8 mouse cellular contexts compared by ENCODE assay signal in the genomic region with DNA sequence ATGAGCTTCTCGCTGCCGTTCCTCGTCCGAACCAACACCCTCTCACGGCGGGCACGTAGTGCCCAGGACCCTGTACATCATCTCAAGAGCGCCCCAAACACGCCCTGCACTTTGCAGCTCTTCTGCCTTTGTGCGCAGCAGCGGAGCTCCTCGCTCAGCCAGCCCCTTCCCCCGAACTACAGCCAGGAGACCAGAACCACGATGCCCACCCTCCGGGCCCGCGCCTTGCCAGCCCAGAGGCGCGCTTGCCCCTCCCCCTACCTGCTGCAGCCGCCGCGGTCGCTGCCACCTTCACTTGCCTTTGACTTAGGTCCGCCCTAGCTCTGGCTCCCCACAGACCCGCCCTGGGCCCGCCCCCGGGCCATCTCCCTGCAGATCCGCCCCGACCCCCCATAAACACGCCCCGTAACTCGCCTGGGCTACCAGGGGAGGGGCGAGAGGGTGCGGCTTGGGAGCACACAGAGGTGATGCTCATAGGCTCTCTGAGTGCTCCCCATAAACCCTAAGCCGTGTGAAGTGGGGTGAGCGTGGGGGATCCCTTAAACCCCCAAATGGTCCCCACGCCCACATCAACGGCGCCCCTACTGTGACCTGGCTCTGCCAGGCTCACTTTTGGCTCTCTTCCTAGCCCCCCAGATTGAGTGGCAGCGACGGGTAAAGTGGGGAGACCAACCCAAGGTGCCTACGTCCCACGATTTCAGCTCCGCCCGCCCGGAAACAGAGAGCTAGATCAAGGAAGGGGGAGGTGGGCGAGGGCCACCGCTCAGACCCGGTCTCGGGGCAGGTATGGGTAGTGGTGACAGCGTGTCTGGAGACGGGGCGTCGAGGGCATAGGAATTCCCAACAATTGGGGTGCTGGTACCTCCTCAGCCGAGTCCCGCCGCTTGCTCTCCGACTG. TPM values are rescaled to one million over a fixed set of nuclear protein-coding genes. Genes with fewer than 3 reads are reported as not detected.
DNase-seq lines count a peak whose midpoint lies in the region; ATAC-seq and TF ChIP-seq lines count a peak whose summit lies in the region.

No protein-coding gene starts in this region.

- H3K4me1 ChIP-seq in G1E (ENCODE audit: insufficient read depth, low read depth, low read length) = no peaks in the 10 kb centered on the region; the same call in 1 of the 2 replicates
- H3K4me1 ChIP-seq in hindbrain, embryonic 10.5 days (replicated peaks) = peaks cover 25% of the 10 kb centered on the region
- peaks cover 6% of the 10 kb centered on the region for H3K4me1 ChIP-seq in lung, embryonic 14.5 days (ENCODE audit: insufficient read depth)
- peaks cover 33% of the 10 kb centered on the region for H3K4me1 ChIP-seq in neural tube, embryonic 15.5 days

- peaks cover 34% of the 10 kb centered on the region for H3K27me3 ChIP-seq in G1E (ENCODE audit: insufficient read depth, low read length)
- H3K27me3 ChIP-seq in hindbrain, embryonic 10.5 days (ENCODE audit: insufficient read depth, poor library complexity, severe bottlenecking) = peaks cover 57% of the 10 kb centered on the region
- H3K27me3 ChIP-seq in lung, embryonic 14.5 days (ENCODE audit: insufficient read depth, low read length) = no peaks in the 10 kb centered on the region
- no peaks in the 10 kb centered on the region for H3K27me3 ChIP-seq in neural tube, embryonic 15.5 days (replicated peaks)

- no peak for DNase-seq in G1E (ENCODE audit: low spot score)
- peak; percentile 74 for DNase-seq in cerebellum, adult 9-10 months
- peak; percentile 38 to 65 for DNase-seq in frontal cortex, adult 2 months (ENCODE audit: extremely low spot score in 1 of 2, low spot score in 1 of 2)
- DNase-seq in hindbrain, embryonic 10.5 days (ENCODE audit: low spot score) = peak; percentile 41
- peak; percentile 81 for DNase-seq in layer of hippocampus, adult 9-11 months
- DNase-seq in lung, embryonic 14.5 days = peak; percentile 78
- DNase-seq in testis, postnatal 14 days (ENCODE audit: low spot score) = peak; percentile 66

- peak overlapping the region; percentile 79 for H3K27ac ChIP-seq in hindbrain, embryonic 10.5 days
- H3K27ac ChIP-seq in lung, embryonic 14.5 days (ENCODE audit: low read depth) = peak overlapping the region; percentile 78
- peak overlapping the region; percentile 86 for H3K27ac ChIP-seq in neural tube, embryonic 15.5 days (replicated peaks)

- no peaks in the 10 kb centered on the region for H3K36me3 ChIP-seq in G1E (replicated peaks)
- no peaks in the 10 kb centered on the region for H3K36me3 ChIP-seq in hindbrain, embryonic 10.5 days
- H3K36me3 ChIP-seq in lung, embryonic 14.5 days (ENCODE audit: insufficient read depth) = no peaks in the 10 kb centered on the region
- H3K36me3 ChIP-seq in neural tube, embryonic 15.5 days = peaks cover 10% of the 10 kb centered on the region

- H3K4me2 ChIP-seq in lung, embryonic 14.5 days = peak overlapping the region; percentile 100
- peak overlapping the region; percentile 98 for H3K4me2 ChIP-seq in neural tube, embryonic 15.5 days

- under 1% methylated on average over 58 of the region's 58 CpGs for WGBS in hindbrain, embryonic 10.5 days
- under 1% methylated on average over 58 of the region's 58 CpGs for WGBS in lung, embryonic 14.5 days
- WGBS in neural tube, embryonic 15.5 days = under 1% methylated on average over 58 of the region's 58 CpGs

- no peak for ATAC-seq in G1E (ENCODE audit: extremely low read depth, insufficient number of reproducible peaks, low FRiP score, poor library complexity, severe bottlenecking)
- ATAC-seq in lung, embryonic 14.5 days (ENCODE audit: insufficient read depth) = peak; percentile 91
- peak; percentile 77 for ATAC-seq in neural tube, embryonic 15.5 days (ENCODE audit: low FRiP score)

- no peak for TF ChIP-seq CTCF in G1E (IDR thresholded peaks at IDR 0.05; ENCODE audit: low read depth, low read length)
- no peak for TF ChIP-seq CTCF in lung, embryonic 14.5 days (IDR thresholded peaks at IDR 0.05; ENCODE audit: low read depth)

- H3K4me3 ChIP-seq in G1E (ENCODE audit: low read depth, low read length) = peak overlapping the region; percentile 9; the same call in 1 of the 2 replicates
- H3K4me3 ChIP-seq in hindbrain, embryonic 10.5 days = peak overlapping the region; percentile 74
- peak overlapping the region; percentile 57 for H3K4me3 ChIP-seq in lung, embryonic 14.5 days (ENCODE audit: low read depth, low read length)
- H3K4me3 ChIP-seq in neural tube, embryonic 15.5 days (replicated peaks) = peak overlapping the region; percentile 66

- no peaks in the 10 kb centered on the region for H3K9me3 ChIP-seq in G1E (replicated peaks)
- no peaks in the 10 kb centered on the region for H3K9me3 ChIP-seq in hindbrain, embryonic 10.5 days
- no peaks in the 10 kb centered on the region for H3K9me3 ChIP-seq in lung, embryonic 14.5 days (ENCODE audit: low read depth, low read length)
- no peaks in the 10 kb centered on the region for H3K9me3 ChIP-seq in neural tube, embryonic 15.5 days (replicated peaks)

- H3K9ac ChIP-seq in lung, embryonic 14.5 days = peak overlapping the region; percentile 64
- H3K9ac ChIP-seq in neural tube, embryonic 15.5 days (replicated peaks) = peak overlapping the region; percentile 59

RNA-seq across cellular contexts. Expression of a gene that starts 0.6 kb away (rescaled TPM):
- not detected in 2 replicates for total RNA-seq in G1E (2014; fragmentation: Nextera tagmentation)
- 0.05 TPM in 1 of 2 replicates, not detected in the other for total RNA-seq in G1E (2017)
- polyA plus RNA-seq in G1E (2012) = 0.24 TPM in 1 of 2 replicates, not detected in the other
- polyA plus RNA-seq in frontal cortex, adult 2 months (2012; rRNA removed) = 712 and 1,011 TPM in 2 replicates
- polyA plus RNA-seq in hindbrain, embryonic 10.5 days (2016; fragmentation: Nextera tagmentation; extraction: Ambion mirVana) = 10.0 and 16.1 TPM in 2 replicates
- 22.7 and 24.0 TPM in 2 replicates for polyA plus RNA-seq in lung, embryonic 14.5 days (2014; fragmentation: Nextera tagmentation; extraction: Ambion mirVana)
- 268 and 281 TPM in 2 replicates for polyA plus RNA-seq in neural tube, embryonic 15.5 days (2015; fragmentation: Nextera tagmentation; extraction: Ambion mirVana)

RNA-seq across cellular contexts. Expression of a gene that starts 4.9 kb away (rescaled TPM):
- total RNA-seq in G1E (2014; fragmentation: Nextera tagmentation) (not detected in 2 replicates), G1E (2017) (not detected in 2 replicates)
- not detected in 2 replicates for polyA plus RNA-seq in G1E (2012)
- not detected in 2 replicates for polyA plus RNA-seq in frontal cortex, adult 2 months (2012; rRNA removed)
- not detected in 2 replicates for polyA plus RNA-seq in hindbrain, embryonic 10.5 days (2016; fragmentation: Nextera tagmentation; extraction: Ambion mirVana)
- not detected in 2 replicates for polyA plus RNA-seq in lung, embryonic 14.5 days (2014; fragmentation: Nextera tagmentation; extraction: Ambion mirVana)
- polyA plus RNA-seq in neural tube, embryonic 15.5 days (2015; fragmentation: Nextera tagmentation; extraction: Ambion mirVana) = not detected in 2 replicates

RNA-seq across cellular contexts. Expression of a gene that starts 9.3 kb away (rescaled TPM):
- not detected in 2 replicates for total RNA-seq in G1E (2014; fragmentation: Nextera tagmentation)
- total RNA-seq in G1E (2017) = not detected in 2 replicates
- polyA plus RNA-seq in G1E (2012) = not detected in 2 replicates
- polyA plus RNA-seq in frontal cortex, adult 2 months (2012; rRNA removed) = 0.14 and 0.17 TPM in 2 replicates
- polyA plus RNA-seq in hindbrain, embryonic 10.5 days (2016; fragmentation: Nextera tagmentation; extraction: Ambion mirVana) = not detected in 2 replicates
- not detected in 2 replicates for polyA plus RNA-seq in lung, embryonic 14.5 days (2014; fragmentation: Nextera tagmentation; extraction: Ambion mirVana)
- polyA plus RNA-seq in neural tube, embryonic 15.5 days (2015; fragmentation: Nextera tagmentation; extraction: Ambion mirVana) = not detected in 2 replicates

RNA-seq across cellular contexts. Expression of a gene that starts 20.6 kb away (rescaled TPM):
- total RNA-seq in G1E (2014; fragmentation: Nextera tagmentation) (0.29 TPM in 1 of 2 replicates, not detected in the other), G1E (2017) (0.29 and 0.38 TPM in 2 replicates)
- 0.02 TPM in 2 replicates for polyA plus RNA-seq in G1E (2012)
- polyA plus RNA-seq in frontal cortex, adult 2 months (2012; rRNA removed) = 19.7 and 20.4 TPM in 2 replicates
- polyA plus RNA-seq in hindbrain, embryonic 10.5 days (2016; fragmentation: Nextera tagmentation; extraction: Ambion mirVana) = 0.46 and 0.99 TPM in 2 replicates
- polyA plus RNA-seq in lung, embryonic 14.5 days (2014; fragmentation: Nextera tagmentation; extraction: Ambion mirVana) = 0.07 and 0.42 TPM in 2 replicates
- polyA plus RNA-seq in neural tube, embryonic 15.5 days (2015; fragmentation: Nextera tagmentation; extraction: Ambion mirVana) = 1.5 and 2.0 TPM in 2 replicates

RNA-seq across cellular contexts. Expression of a gene that starts 28.7 kb away (rescaled TPM):
- 29.3 and 36.9 TPM in 2 replicates for total RNA-seq in G1E (2014; fragmentation: Nextera tagmentation)
- 20.6 and 23.2 TPM in 2 replicates for total RNA-seq in G1E (2017)
- 11.7 and 19.5 TPM in 2 replicates for polyA plus RNA-seq in G1E (2012)
- 49.7 and 53.5 TPM in 2 replicates for polyA plus RNA-seq in frontal cortex, adult 2 months (2012; rRNA removed)
- 42.6 and 48.1 TPM in 2 replicates for polyA plus RNA-seq in hindbrain, embryonic 10.5 days (2016; fragmentation: Nextera tagmentation; extraction: Ambion mirVana)
- polyA plus RNA-seq in lung, embryonic 14.5 days (2014; fragmentation: Nextera tagmentation; extraction: Ambion mirVana) = 32.4 and 38.4 TPM in 2 replicates
- polyA plus RNA-seq in neural tube, embryonic 15.5 days (2015; fragmentation: Nextera tagmentation; extraction: Ambion mirVana) = 83.5 and 90.9 TPM in 2 replicates

Comparison
In these comparisons a context has a peak if more than half of its experiments do, and no peak if none do; other contexts are left out.
1. H3K4me3 ChIP-seq: peak in every context shown above with its lines; median percentile 74 in hindbrain, embryonic 10.5 days; 66 in neural tube, embryonic 15.5 days; 57 in lung, embryonic 14.5 days; 9 in G1E.